Mouse (Mus musculus): ENCODE measurements around the gene Slc22a19. TPM values are rescaled to one million over a fixed set of nuclear protein-coding genes. Genes with fewer than 3 reads are reported as not detected.
"Not testable (repeated sequence)": the region's sequence is repeated elsewhere in the genome, so short reads cannot be mapped to it uniquely, and the experiment has no call there.

The Slc22a19 gene
- not detected in 2 replicates for polyA plus RNA-seq (2016; fragmentation: Nextera tagmentation; extraction: Ambion mirVana)

- no peak within 1 kb of the TSS for H3K4me3 ChIP-seq
- no peaks in the 10 kb centered on the region for H3K4me1 ChIP-seq (replicated peaks)
- no peaks in the 10 kb centered on the region for H3K27me3 ChIP-seq (ENCODE audit: insufficient read depth, poor library complexity, severe bottlenecking)
- no peak within 1 kb of the TSS for H3K27ac ChIP-seq
- no peaks in the 10 kb centered on the region for H3K9me3 ChIP-seq
- H3K36me3 ChIP-seq: no peaks in the 10 kb centered on the region
- DNase-seq (ENCODE audit: low spot score): no peak
Observed at GRCm38 (mm10) chr19:7711148-7711547, at the start of gene Slc22a19. Slc22a19 (minus strand) TSS chr19:7711310.

GRCm38 (mm10) chr19:7753371-7753770 is 42.3 kb upstream of the Slc22a19 start:
- not testable (repeated sequence) for H3K4me1 ChIP-seq (replicated peaks); H3K27ac ChIP-seq; H3K27me3 ChIP-seq (ENCODE audit: insufficient read depth, poor library complexity, severe bottlenecking); H3K36me3 ChIP-seq; DNase-seq (ENCODE audit: low spot score); H3K9me3 ChIP-seq; H3K4me3 ChIP-seq
- WGBS: 72% methylated on average over 13 of the region's 13 CpGs

GRCm38 (mm10) chr19:7729543-7729942 is 18.4 kb upstream of the Slc22a19 start:
- H3K36me3 ChIP-seq: no peaks in the 10 kb centered on the region
- peaks cover 2% of the 10 kb centered on the region; the same call in 1 of the 2 replicates for H3K9me3 ChIP-seq
- H3K27ac ChIP-seq: no peak overlapping the region
- H3K4me3 ChIP-seq: no peak overlapping the region
- no peaks in the 10 kb centered on the region for H3K4me1 ChIP-seq (replicated peaks)
- WGBS: 39% methylated on average over 1 of the region's 1 CpGs
- H3K27me3 ChIP-seq (ENCODE audit: insufficient read depth, poor library complexity, severe bottlenecking): no peaks in the 10 kb centered on the region
- DNase-seq (ENCODE audit: low spot score): no peak

- DNase-seq (ENCODE audit: low spot score); H3K4me1 ChIP-seq (replicated peaks); H3K4me3 ChIP-seq; H3K27me3 ChIP-seq (ENCODE audit: insufficient read depth, poor library complexity, severe bottlenecking); H3K36me3 ChIP-seq; H3K9me3 ChIP-seq; H3K27ac ChIP-seq: not testable (repeated sequence)
- WGBS: 74% methylated on average over 3 of the region's 3 CpGs
Observed at GRCm38 (mm10) chr19:7693104-7693503, 18.0 kb downstream of the Slc22a19 start.

GRCm38 (mm10) chr19:7691259-7691658 is 19.9 kb downstream of the Slc22a19 start:
- Histone ChIP-seq H3K27ac (no peak overlapping the region), H3K9me3 (no peaks in the 10 kb centered on the region), H3K36me3 (no peaks in the 10 kb centered on the region), H3K27me3 (ENCODE audit: insufficient read depth, poor library complexity, severe bottlenecking) (no peaks in the 10 kb centered on the region), H3K4me3 (no peak overlapping the region), H3K4me1 (replicated peaks) (no peaks in the 10 kb centered on the region)
- DNase-seq (ENCODE audit: low spot score): no peak
- WGBS: 88% methylated on average over 2 of the region's 2 CpGs

GRCm38 (mm10) chr19:7687988-7688387 is 23.1 kb downstream of the Slc22a19 start:
- 90% methylated on average over 1 of the region's 1 CpGs for WGBS
- Histone ChIP-seq H3K4me1 (replicated peaks) (no peaks in the 10 kb centered on the region), H3K27ac (no peak overlapping the region), H3K4me3 (no peak overlapping the region), H3K27me3 (ENCODE audit: insufficient read depth, poor library complexity, severe bottlenecking) (no peaks in the 10 kb centered on the region), H3K9me3 (no peaks in the 10 kb centered on the region), H3K36me3 (no peaks in the 10 kb centered on the region)
- DNase-seq (ENCODE audit: low spot score): no peak

- no peak for DNase-seq (ENCODE audit: low spot score)
- WGBS: 43% methylated on average over 1 of the region's 1 CpGs
- Histone ChIP-seq H3K27ac (no peak overlapping the region), H3K4me3 (no peak overlapping the region), H3K4me1 (replicated peaks) (no peaks in the 10 kb centered on the region), H3K9me3 (peaks cover 3% of the 10 kb centered on the region; the same call in 1 of the 2 replicates), H3K27me3 (ENCODE audit: insufficient read depth, poor library complexity, severe bottlenecking) (no peaks in the 10 kb centered on the region), H3K36me3 (no peaks in the 10 kb centered on the region)
Observed at GRCm38 (mm10) chr19:7672033-7672432, 39.1 kb downstream of the Slc22a19 start.

- Histone ChIP-seq H3K36me3 (no peaks in the 10 kb centered on the region), H3K27me3 (ENCODE audit: insufficient read depth, poor library complexity, severe bottlenecking) (no peaks in the 10 kb centered on the region)
- WGBS: 88% methylated on average over 8 of the region's 8 CpGs
Observed at GRCm38 (mm10) chr19:7648913-7649666, 62.0 kb downstream of the Slc22a19 start.

GRCm38 (mm10) chr19:7633786-7634185 is 77.3 kb downstream of the Slc22a19 start:
- no peaks in the 10 kb centered on the region for H3K4me1 ChIP-seq (replicated peaks)
- DNase-seq (ENCODE audit: low spot score): no peak
- 70% methylated on average over 1 of the region's 1 CpGs for WGBS

More at GRCm38 (mm10) chr19:7648913-7649666, 62.0 kb downstream of the Slc22a19 start:
- H3K9me3 ChIP-seq: no peaks in the 10 kb centered on the region
- H3K27ac ChIP-seq: no peak overlapping the region
- DNase-seq (ENCODE audit: low spot score): no peak
- no peaks in the 10 kb centered on the region for H3K4me1 ChIP-seq (replicated peaks)
- H3K4me3 ChIP-seq: no peak overlapping the region

GRCm38 (mm10) chr19:7633021-7633420 is 78.1 kb downstream of the Slc22a19 start:
- Histone ChIP-seq H3K27ac (no peak overlapping the region), H3K4me3 (no peak overlapping the region), H3K36me3 (no peaks in the 10 kb centered on the region), H3K27me3 (ENCODE audit: insufficient read depth, poor library complexity, severe bottlenecking) (no peaks in the 10 kb centered on the region), H3K9me3 (no peaks in the 10 kb centered on the region), H3K4me1 (replicated peaks) (no peaks in the 10 kb centered on the region)
- no peak for DNase-seq (ENCODE audit: low spot score)

More at GRCm38 (mm10) chr19:7633786-7634185, 77.3 kb downstream of the Slc22a19 start:
- H3K27ac ChIP-seq: no peak overlapping the region
- H3K4me3 ChIP-seq: no peak overlapping the region
- no peaks in the 10 kb centered on the region for H3K27me3 ChIP-seq (ENCODE audit: insufficient read depth, poor library complexity, severe bottlenecking)
- H3K36me3 ChIP-seq: no peaks in the 10 kb centered on the region
- no peaks in the 10 kb centered on the region for H3K9me3 ChIP-seq

Other genes starting within 250 kb of the Slc22a19 start
- 256 and 280 TPM in 2 replicates for gene Rtn3, start 228.0 kb downstream of the Slc22a19 start, polyA plus RNA-seq (2016; fragmentation: Nextera tagmentation; extraction: Ambion mirVana)
- 4.6 and 7.2 TPM in 2 replicates for gene Atl3, start 217.3 kb downstream of the Slc22a19 start, polyA plus RNA-seq (2016; fragmentation: Nextera tagmentation; extraction: Ambion mirVana)
- 4.6 and 4.7 TPM in 2 replicates for gene Pla2g16, start 153.9 kb downstream of the Slc22a19 start, polyA plus RNA-seq (2016; fragmentation: Nextera tagmentation; extraction: Ambion mirVana)
- gene Lgals12, start 104.1 kb downstream of the Slc22a19 start, polyA plus RNA-seq (2016; fragmentation: Nextera tagmentation; extraction: Ambion mirVana): not detected in 2 replicates
- gene Hrasls5, start 98.8 kb downstream of the Slc22a19 start, polyA plus RNA-seq (2016; fragmentation: Nextera tagmentation; extraction: Ambion mirVana): not detected in 2 replicates
- gene Slc22a26, start 91.4 kb upstream of the Slc22a19 start, polyA plus RNA-seq (2016; fragmentation: Nextera tagmentation; extraction: Ambion mirVana): not detected in 2 replicates

All from hindbrain, embryonic 10.5 days (tissue).